Mouse (Mus musculus) ES-E14 (cell line): ENCODE measurements at regions not wholly inside any gene's neighbourhood (a gene's known extent, or its start where the extent isn't known, plus 50 kb on each side); places are given as distances from the start of the nearest gene placed in this dataset.

Source experiments
- CHD2 ChIP-seq: IDR thresholded peaks from 2 replicates; pipeline ENCODE4 v1.6.1; 2014; ENCODE audit warnings: mild to moderate bottlenecking, low read depth, low read length, inconsistent platforms
- HCFC1 ChIP-seq: IDR thresholded peaks from 2 replicates; pipeline ENCODE4 v1.6.1; 2012; ENCODE audit warnings: low read length, inconsistent platforms, borderline replicate concordance; ENCODE audit not compliant: insufficient read depth
- MAFK ChIP-seq: IDR thresholded peaks from 2 replicates; pipeline ENCODE4 v1.6.1; 2014; ENCODE audit warnings: mild to moderate bottlenecking, low read depth, low read length, inconsistent platforms; ENCODE audit not compliant: insufficient read depth
- ZC3H11A ChIP-seq: IDR thresholded peaks from 2 replicates; pipeline ENCODE4 v1.6.1; 2012; ENCODE audit warnings: low read depth, mild to moderate bottlenecking, inconsistent platforms, low read length, borderline replicate concordance
- ZNF384 ChIP-seq: IDR thresholded peaks from 2 replicates; pipeline ENCODE4 v1.6.1; 2012; ENCODE audit warnings: low read depth, low read length, inconsistent platforms

DNA sequence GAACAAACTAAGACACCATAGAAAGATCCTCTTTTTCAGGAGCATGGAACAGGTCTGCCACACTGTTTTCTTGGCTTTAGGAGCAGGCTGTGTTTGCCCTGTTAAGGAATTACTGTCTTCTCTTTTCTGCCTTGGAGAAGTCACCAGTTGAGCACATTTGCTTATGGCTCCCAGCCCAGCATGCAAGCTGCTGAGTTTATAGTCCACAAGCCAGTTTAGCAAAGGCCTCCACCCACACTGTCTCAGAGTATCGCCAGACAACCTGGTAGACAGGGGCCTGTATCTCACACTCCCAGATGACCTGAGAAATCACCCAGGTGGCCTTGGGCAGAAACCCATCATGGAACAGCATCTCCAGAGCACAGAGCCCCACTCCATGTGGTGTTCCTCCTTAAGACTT, 322.1 kb downstream of the Prdm2 start:
- TF ChIP-seq ZNF384 = no peak
- no peak for TF ChIP-seq HCFC1
- TF ChIP-seq ZC3H11A = no peak
- no peak for TF ChIP-seq MAFK
- TF ChIP-seq CHD2 = no peak
